Mouse (Mus musculus) thymus, adult 2 months (tissue): ENCODE data around the gene Olfr1135. TPM values are rescaled to one million over a fixed set of nuclear protein-coding genes. Genes with fewer than 3 reads are reported as not detected.

Experiments
- DNase-seq: peaks from one replicate; pipeline ENCODE4 v3.0.0; 2021
- H3K27ac ChIP-seq: fragments of 200-500 bp; 2 replicates; pipeline ENCODE4 v1.5.1; 2012; ENCODE audit warnings: low read length, control low read depth; ENCODE audit not compliant: control insufficient read depth, insufficient read depth
- H3K27me3 ChIP-seq: fragments of 200-500 bp; 2 replicates; pipeline ENCODE4 v1.6.1; 2012; ENCODE audit warnings: mild to moderate bottlenecking, low read length, moderate library complexity, mixed read lengths; ENCODE audit not compliant: control insufficient read depth, insufficient read depth
- H3K36me3 ChIP-seq: fragments of 200-500 bp; 2 replicates; pipeline ENCODE4 v1.6.1; 2012; ENCODE audit warnings: mild to moderate bottlenecking, low read length, moderate library complexity; ENCODE audit not compliant: control insufficient read depth, insufficient read depth
- H3K4me1 ChIP-seq: fragments of 200-500 bp; replicated peaks from 2 replicates; pipeline ENCODE4 v1.6.1; 2012; ENCODE audit warnings: low read length; ENCODE audit not compliant: control insufficient read depth, insufficient read depth
- H3K4me3 ChIP-seq: fragments of 200-500 bp; 2 replicates; pipeline ENCODE4 v1.5.1; 2012; ENCODE audit warnings: mild to moderate bottlenecking, low read length, control low read depth, moderate library complexity; ENCODE audit not compliant: control insufficient read depth, insufficient read depth
- CTCF ChIP-seq: fragments of 200-500 bp; IDR thresholded peaks from 2 replicates; pipeline ENCODE4 v1.5.1; 2012; ENCODE audit warnings: mild to moderate bottlenecking, control low read depth, low read length, moderate library complexity, borderline replicate concordance; ENCODE audit not compliant: control insufficient read depth, poor library complexity, insufficient read depth; ENCODE audit errors: extremely low read depth
- POLR2A ChIP-seq: fragments of 200-500 bp; IDR thresholded peaks from 2 replicates; pipeline ENCODE4 v1.6.1; 2012; ENCODE audit warnings: mild to moderate bottlenecking, low read length, control low read depth, moderate library complexity; ENCODE audit not compliant: control insufficient read depth, poor library complexity, insufficient read depth; ENCODE audit errors: extremely low read depth
- WGBS: fragments of 180-500 bp; shearing (Covaris S2); methylation state at CpG from one replicate; pipeline ENCODE4 v1.1.7; 2018; 5-methylcytosine and 5-hydroxymethylcytosine counted together
- polyA plus RNA-seq: library from polyadenylated mRNA; depleted of rRNA; stranded (reverse); fragments of >200 nt; gene quantifications from 2 replicates; pipeline ENCODE4 v1.2.3, GENCODE M21; 2012; rRNA removed

Gene Olfr1135
- polyA plus RNA-seq, 1 experiment, result not detected

- Histone ChIP-seq H3K4me3 (no peak within 1 kb of the TSS), H3K4me1 (no peaks in the 10 kb centered on the region), H3K36me3 (no peaks in the 10 kb centered on the region), H3K27ac (no peak within 1 kb of the TSS), H3K27me3 (no peaks in the 10 kb centered on the region)
- no peak for DNase-seq
- TF ChIP-seq CTCF (no peak), POLR2A (no peak)
- WGBS, result 71% methylated on average over 3 of the region's 3 CpGs
Observed at GRCm38 (mm10) chr2:87626804-87627203, 46.7 kb downstream of the Olfr1135 start, which contains the start of gene Olfr1131. Olfr1131 (plus strand) TSS chr2:87627104.

Other genes starting within 250 kb of the Olfr1135 start
- gene Olfr1124, start 243.4 kb downstream of the Olfr1135 start, polyA plus RNA-seq, result not detected in 2 replicates
- gene Olfr1126, start 219.7 kb downstream of the Olfr1135 start, polyA plus RNA-seq, result not detected in 2 replicates
- gene Pramel7, start 176.6 kb downstream of the Olfr1135 start, polyA plus RNA-seq, result not detected in 2 replicates
- not detected in 2 replicates for gene Pramel6, start 167.1 kb downstream of the Olfr1135 start, polyA plus RNA-seq
- gene Olfr153, start 141.9 kb downstream of the Olfr1135 start, polyA plus RNA-seq, result not detected in 2 replicates
- gene Olfr1128, start 128.1 kb downstream of the Olfr1135 start, polyA plus RNA-seq, result not detected in 2 replicates
- not detected in 2 replicates for gene Olfr1129, start 99.8 kb downstream of the Olfr1135 start, polyA plus RNA-seq
- not detected in 2 replicates for gene Olfr1130, start 67.5 kb downstream of the Olfr1135 start, polyA plus RNA-seq
- not detected in 2 replicates for gene Olfr1131, start 46.6 kb downstream of the Olfr1135 start, polyA plus RNA-seq
- gene Olfr1132, start 36.1 kb downstream of the Olfr1135 start, polyA plus RNA-seq, result not detected in 2 replicates
- gene Olfr1133, start 26.3 kb downstream of the Olfr1135 start, polyA plus RNA-seq, result not detected in 2 replicates
- gene Olfr1134, start 15.2 kb downstream of the Olfr1135 start, polyA plus RNA-seq, result not detected in 2 replicates
- 0.40 TPM in 1 of 2 replicates, not detected in the other for gene Olfr1136, start 20.3 kb upstream of the Olfr1135 start, polyA plus RNA-seq
- gene Olfr1137, start 39.5 kb upstream of the Olfr1135 start, polyA plus RNA-seq, result not detected in 2 replicates
- not detected in 2 replicates for gene Olfr1138, start 66.3 kb upstream of the Olfr1135 start, polyA plus RNA-seq
- not detected in 2 replicates for gene Olfr1140, start 70.1 kb upstream of the Olfr1135 start, polyA plus RNA-seq
- not detected in 2 replicates for gene Olfr1141, start 80.3 kb upstream of the Olfr1135 start, polyA plus RNA-seq
- not detected in 2 replicates for gene Olfr152, start 105.8 kb upstream of the Olfr1135 start, polyA plus RNA-seq
- not detected in 2 replicates for gene Olfr1143, start 126.9 kb upstream of the Olfr1135 start, polyA plus RNA-seq
- not detected in 2 replicates for gene Olfr1145, start 136.2 kb upstream of the Olfr1135 start, polyA plus RNA-seq
- not detected in 2 replicates for gene Olfr1148, start 156.9 kb upstream of the Olfr1135 start, polyA plus RNA-seq
- not detected in 2 replicates for gene Olfr1150-ps1, start 170.3 kb upstream of the Olfr1135 start, polyA plus RNA-seq
- gene Olfr1151, start 182.2 kb upstream of the Olfr1135 start, polyA plus RNA-seq, result not detected in 2 replicates
- not detected in 2 replicates for gene Olfr1152, start 192.8 kb upstream of the Olfr1135 start, polyA plus RNA-seq
- gene Olfr1153, start 221.3 kb upstream of the Olfr1135 start, polyA plus RNA-seq, result not detected in 2 replicates
- not detected in 2 replicates for gene Olfr1154, start 231.5 kb upstream of the Olfr1135 start, polyA plus RNA-seq